Mouse (Mus musculus): ENCODE data around the gene Sema4d.

Gene Sema4d

GRCm38 (mm10) chr13:51780509-51781155, 12.9 kb downstream of the Sema4d start:
- in situ Hi-C loops (cut with MboI; ENCODE audit: low sequenced_read_pairs), result no loop called here

GRCm38 (mm10) chr13:51778983-51779962, 14.3 kb downstream of the Sema4d start:
- in situ Hi-C loops (cut with MboI; ENCODE audit: low sequenced_read_pairs), result no loop called here

GRCm38 (mm10) chr13:51778351-51778982, 15.1 kb downstream of the Sema4d start:
- in situ Hi-C loops (cut with MboI; ENCODE audit: low sequenced_read_pairs), result no loop called here

GRCm38 (mm10) chr13:51777738-51778274, 15.7 kb downstream of the Sema4d start:
- in situ Hi-C loops (cut with MboI; ENCODE audit: low sequenced_read_pairs), result no loop called here

DNA sequence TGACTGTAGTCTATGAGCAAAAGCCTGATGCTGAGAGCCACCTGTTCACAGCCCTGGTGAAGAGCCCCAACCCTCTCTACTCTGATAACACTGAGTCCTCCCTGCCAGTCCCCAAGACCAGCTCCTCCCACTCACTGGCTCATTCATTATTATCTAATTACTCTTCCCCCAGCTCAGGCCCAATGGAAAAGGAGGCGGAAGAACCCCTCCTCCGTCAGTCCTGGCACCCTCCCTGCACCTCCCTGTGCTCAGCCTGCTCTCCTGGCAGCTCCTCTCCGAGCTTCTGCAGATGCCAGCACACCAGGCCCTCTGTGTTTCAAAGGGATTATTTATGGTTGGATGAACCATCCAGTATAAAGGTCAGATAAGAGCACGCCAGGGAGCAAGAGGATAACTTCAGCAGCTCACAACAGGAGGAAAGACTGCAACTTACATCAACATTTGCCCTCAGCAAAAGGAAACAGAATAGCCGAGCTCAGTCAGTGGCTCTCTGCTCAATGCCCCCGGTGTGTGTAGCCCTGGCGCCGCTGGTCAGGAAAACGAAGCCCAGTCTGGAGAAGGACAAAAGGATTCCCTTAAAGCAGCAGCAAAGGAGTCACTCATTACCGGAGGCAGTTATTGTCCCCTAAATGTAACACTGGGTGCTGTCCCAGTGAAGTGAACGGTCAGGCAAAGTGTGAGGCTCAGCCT, 16.4 kb downstream of the Sema4d start:
- in situ Hi-C loops (cut with MboI; ENCODE audit: low sequenced_read_pairs), result no loop called here

DNA sequence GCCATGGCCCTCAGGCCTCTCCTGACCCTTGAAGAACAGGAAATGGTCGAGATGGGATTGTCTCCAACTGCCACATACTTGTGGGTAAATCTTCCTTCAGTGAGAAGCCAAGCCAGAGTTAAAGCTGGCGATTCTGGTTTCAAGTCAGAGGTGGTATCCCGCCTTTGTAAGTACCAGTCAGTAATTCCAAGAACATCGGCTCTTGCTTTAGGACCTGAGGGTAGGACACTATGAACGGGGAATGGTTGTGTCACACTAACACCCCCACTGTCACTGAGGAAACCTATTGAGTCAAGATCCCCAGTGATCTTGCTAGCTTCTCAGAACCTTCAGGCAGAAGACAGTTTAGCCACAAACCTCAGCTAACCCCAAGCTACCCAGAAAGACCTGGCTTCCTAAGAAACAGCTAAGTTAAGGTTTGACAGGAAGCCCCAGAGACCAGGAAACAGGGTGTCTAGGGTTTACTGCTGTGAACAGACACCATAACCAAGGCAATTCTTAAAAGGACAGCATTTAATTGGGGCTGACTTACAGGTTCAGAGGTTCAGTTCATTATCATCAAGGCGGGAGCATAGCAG, 17.3 kb downstream of the Sema4d start:
- in situ Hi-C loops (cut with MboI; ENCODE audit: low sequenced_read_pairs), result no loop called here

DNA sequence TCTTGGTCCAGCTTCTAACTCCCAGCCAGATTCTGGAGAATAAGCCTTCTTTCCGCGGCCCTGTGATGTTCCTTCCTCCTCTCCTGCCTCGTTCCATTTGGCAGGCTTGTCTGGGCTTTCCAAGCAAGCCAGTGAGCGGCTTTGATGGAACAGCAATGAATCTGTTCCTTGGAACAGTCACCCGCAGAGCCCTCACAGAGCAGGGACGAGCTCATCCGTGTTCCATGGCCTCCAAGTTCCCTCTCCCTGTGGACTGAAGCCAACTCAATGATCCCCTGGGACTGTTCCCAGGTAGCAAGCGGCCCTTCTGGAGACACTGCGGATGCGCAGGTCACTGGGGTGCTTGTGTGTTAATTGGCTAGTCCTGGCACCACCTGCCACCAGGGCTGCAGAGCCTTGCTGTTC, 21.7 kb downstream of the Sema4d start:
- in situ Hi-C loops (cut with MboI; ENCODE audit: low sequenced_read_pairs), result no loop called here

- in situ Hi-C loops (cut with MboI; ENCODE audit: low sequenced_read_pairs), result no loop called here
These were observed 22.7 kb downstream of the Sema4d start for GRCm38 (mm10) chr13:51770647-51771427.

GRCm38 (mm10) chr13:51767991-51768761, 25.4 kb downstream of the Sema4d start:
- in situ Hi-C loops (cut with MboI; ENCODE audit: low sequenced_read_pairs), result no loop called here

DNA sequence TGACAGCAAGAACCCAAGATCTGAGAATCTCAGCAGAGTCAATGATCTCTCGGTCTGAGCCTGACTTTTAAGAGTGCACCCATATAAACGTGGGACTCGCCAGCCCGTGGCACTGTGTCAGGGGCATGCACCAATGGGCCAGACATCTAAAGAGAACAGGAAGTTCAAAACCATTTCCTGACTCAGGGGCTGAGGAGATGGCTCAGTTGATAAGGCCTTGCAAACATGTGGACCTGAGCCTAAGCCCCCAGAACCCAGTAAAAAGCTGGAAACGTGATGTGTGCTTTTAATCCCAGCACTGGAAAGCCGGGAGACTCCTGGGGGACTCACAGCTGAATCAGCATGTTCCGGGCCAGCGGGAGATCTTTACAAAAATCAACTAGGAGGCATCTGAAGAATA, 26.0 kb downstream of the Sema4d start:
- in situ Hi-C loops (cut with MboI; ENCODE audit: low sequenced_read_pairs), result no loop called here

- in situ Hi-C loops (cut with MboI; ENCODE audit: low sequenced_read_pairs), result no loop called here
These were observed 26.8 kb downstream of the Sema4d start for GRCm38 (mm10) chr13:51766756-51767155.

DNA sequence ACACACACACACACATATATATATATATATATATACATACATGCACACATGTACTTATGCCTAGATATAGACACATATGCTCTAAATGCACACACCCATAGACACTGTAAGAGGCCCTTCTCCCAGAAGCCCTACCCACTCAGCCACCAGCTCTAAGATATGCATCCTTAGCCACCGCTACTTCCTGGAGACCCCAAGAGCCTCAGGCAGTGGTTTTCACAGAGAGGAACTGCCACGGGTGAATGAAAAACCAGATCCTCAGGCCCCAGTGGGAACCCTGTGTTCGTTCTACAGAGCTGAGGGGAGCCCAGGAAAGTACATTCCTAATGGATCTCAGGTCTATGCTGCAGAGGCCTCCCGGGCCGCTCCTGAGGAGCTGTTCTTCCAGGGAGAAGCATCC, 28.2 kb downstream of the Sema4d start:
- in situ Hi-C loops (cut with MboI; ENCODE audit: low sequenced_read_pairs), result no loop called here

DNA sequence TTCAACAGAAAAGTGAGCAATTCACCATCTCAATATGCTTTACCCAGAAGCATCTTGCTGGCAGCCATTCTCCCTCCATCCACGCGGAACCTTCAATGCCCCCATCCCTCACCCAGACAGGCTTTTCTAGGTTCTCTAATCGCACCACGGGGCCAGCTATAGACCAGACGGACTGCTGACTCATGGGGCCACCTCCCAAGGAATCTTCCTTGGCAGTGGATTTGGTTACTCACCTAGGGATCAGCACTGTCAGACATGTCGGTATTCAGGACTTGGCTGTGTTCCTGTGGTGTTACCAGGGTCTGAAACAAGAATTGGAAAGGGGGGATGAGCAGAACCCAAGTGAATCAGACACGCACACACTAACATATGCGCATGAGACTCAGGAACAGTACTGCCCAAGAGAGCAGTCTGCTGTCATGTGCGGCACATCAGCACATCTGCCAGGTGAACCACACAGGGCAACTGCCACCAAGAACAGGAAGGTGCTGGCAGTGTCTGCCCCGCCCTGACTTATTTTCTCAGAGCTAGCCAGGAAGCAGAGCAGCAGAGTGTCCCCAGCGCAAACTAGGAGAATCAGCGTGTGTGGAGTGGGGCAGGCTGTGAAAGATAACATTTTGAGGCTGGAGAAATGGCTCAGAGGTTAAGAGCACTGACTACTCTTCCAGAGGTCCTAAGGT, 30.4 kb downstream of the Sema4d start:
- in situ Hi-C loops (cut with MboI; ENCODE audit: low sequenced_read_pairs), result no loop called here

DNA sequence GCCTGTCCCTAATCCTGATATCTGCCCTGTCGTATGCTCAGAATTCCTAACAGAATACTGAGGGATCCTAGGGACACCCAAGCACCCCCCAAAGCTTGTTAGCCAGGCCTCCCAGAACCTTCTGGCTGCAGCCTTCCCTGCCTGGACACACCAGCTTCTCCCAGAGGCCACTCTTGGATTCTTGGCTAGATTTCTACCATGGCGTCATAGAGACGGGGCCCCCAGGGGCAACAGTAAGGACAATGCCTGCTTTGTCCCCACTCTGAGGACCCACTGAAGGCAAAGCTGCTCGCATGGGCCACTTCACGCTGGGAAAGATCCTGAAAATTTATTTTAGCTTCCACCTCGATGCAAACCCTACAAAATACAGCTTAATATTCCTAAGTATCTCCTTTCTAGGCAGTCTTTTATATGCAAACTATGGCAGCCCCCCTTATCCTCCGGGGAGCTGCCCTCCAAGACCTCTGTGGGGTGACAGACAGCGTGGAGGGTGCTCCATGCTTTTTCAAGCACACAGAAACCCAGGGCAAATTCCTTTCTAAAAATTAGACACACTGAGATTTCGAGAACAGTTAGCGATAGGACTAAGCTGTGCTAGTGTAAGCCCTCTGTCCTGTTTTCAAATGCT, 32.2 kb downstream of the Sema4d start:
- in situ Hi-C loops (cut with MboI; ENCODE audit: low sequenced_read_pairs), result no loop called here

DNA sequence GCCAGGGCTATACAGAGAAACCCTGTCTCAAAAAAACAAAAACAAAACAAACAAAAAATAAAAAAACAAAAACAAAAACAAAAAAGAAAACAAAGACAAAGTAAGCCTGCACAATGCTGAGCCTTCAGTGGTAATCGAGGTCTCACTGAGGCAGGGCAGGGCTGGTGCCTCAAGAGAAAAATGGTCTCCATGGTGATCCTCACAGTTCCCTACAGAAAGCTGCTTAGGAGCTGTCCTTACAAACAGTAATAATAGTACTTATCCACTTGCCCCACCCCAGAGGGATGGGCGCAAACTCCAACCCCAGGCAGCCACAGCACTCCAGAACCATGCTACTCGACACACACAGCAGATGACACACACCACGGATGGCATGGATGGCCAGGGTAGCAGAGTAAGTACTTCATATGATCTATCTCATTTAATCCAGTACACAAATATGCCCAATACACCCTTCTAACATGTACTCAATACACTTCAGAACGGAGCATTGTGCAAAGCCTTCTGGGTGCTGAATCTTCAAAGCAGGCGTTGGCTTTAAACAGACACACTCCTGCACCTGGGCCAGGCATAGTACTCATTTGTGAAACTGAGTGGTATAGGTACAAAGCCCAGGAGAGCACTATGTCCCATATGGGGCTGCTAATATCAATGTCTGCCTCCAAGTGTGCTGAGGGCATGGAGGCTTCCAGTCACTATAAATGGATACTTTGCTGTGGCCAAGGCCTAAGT, 34.1 kb downstream of the Sema4d start:
- in situ Hi-C loops (cut with MboI; ENCODE audit: low sequenced_read_pairs), result no loop called here

- in situ Hi-C loops (cut with MboI; ENCODE audit: low sequenced_read_pairs), result no loop called here
These were observed 35.1 kb downstream of the Sema4d start for GRCm38 (mm10) chr13:51758428-51758827.

DNA sequence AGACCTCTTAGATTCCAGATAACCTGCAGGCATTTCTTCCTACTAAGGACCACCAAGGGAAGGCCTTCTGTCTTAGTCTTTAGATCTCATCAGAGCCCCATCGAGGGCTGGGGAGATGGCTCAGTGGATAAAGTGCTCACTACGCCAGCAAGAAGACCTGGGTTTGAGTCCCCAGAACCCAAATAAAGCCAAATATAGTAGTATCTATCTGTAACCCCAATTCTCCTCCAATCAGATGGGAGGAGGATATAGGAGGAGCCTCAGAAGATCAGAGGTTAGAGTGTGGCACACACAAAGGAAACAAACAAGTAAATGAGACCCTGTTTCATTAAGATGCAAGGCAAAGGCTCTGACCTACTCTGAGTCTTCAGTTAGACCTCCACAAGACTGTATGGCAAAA, 36.4 kb downstream of the Sema4d start:
- in situ Hi-C loops (cut with MboI; ENCODE audit: low sequenced_read_pairs), result no loop called here
